Mouse (Mus musculus) ES-E14 (cell line): Measurements from ENCODE around the gene Krt80. TPM values are rescaled to one million over a fixed set of nuclear protein-coding genes. Genes with fewer than 3 reads are reported as not detected.

Source experiments
- DNase-seq: peaks from one replicate; pipeline ENCODE4 v3.0.0-alpha.2; 2013; ENCODE audit warnings: low read depth, low spot score
- H3K27ac ChIP-seq: 2 replicates; pipeline ENCODE4 v1.5.1; 2012; ENCODE audit warnings: low read depth, mild to moderate bottlenecking, low read length, moderate library complexity, mixed read lengths; ENCODE audit not compliant: poor library complexity, insufficient read depth, severe bottlenecking
- H3K36me3 ChIP-seq: 2 replicates; pipeline ENCODE4 v1.6.1; 2012; ENCODE audit warnings: mild to moderate bottlenecking, low read length, moderate library complexity, mixed read lengths; ENCODE audit not compliant: control insufficient read depth, poor library complexity, insufficient read depth, severe bottlenecking
- H3K4me1 ChIP-seq, 2 experiments: fragments of 150-350 bp in 1 of 2; sonication (generic) in 1 of 2; 2 replicates each; pipeline ENCODE4 v1.6.1; 2012; ENCODE audit warnings: low read length in 2 of 2, mild to moderate bottlenecking in 1 of 2, mixed read lengths in 1 of 2; ENCODE audit not compliant: control insufficient read depth in 2 of 2, insufficient read depth in 2 of 2, poor library complexity in 1 of 2
- H3K4me3 ChIP-seq, 2 experiments: fragments of 150-350 bp in 1 of 2; sonication (generic) in 1 of 2; 2 replicates each; pipeline ENCODE4 v1.5.1; 2012; ENCODE audit warnings: low read length in 2 of 2, low read depth in 1 of 2, mild to moderate bottlenecking in 1 of 2, mixed read lengths in 1 of 2; ENCODE audit not compliant: insufficient read depth in 1 of 2, poor library complexity in 1 of 2, severe bottlenecking in 1 of 2
- H3K9ac ChIP-seq: 2 replicates; pipeline ENCODE4 v1.6.1; 2012; ENCODE audit warnings: low read depth, mild to moderate bottlenecking, low read length, mixed read lengths; ENCODE audit not compliant: poor library complexity, insufficient read depth, severe bottlenecking
- H3K9me3 ChIP-seq: fragments of 150-350 bp; sonication (generic); 2 replicates; pipeline ENCODE4 v1.6.1; 2012; ENCODE audit warnings: low read depth, mild to moderate bottlenecking, low read length; ENCODE audit not compliant: control insufficient read depth, insufficient read depth
- CHD2 ChIP-seq: IDR thresholded peaks from 2 replicates; pipeline ENCODE4 v1.6.1; 2014; ENCODE audit warnings: mild to moderate bottlenecking, low read depth, low read length, inconsistent platforms
- HCFC1 ChIP-seq: IDR thresholded peaks from 2 replicates; pipeline ENCODE4 v1.6.1; 2012; ENCODE audit warnings: low read length, inconsistent platforms, borderline replicate concordance; ENCODE audit not compliant: insufficient read depth
- MAFK ChIP-seq: IDR thresholded peaks from 2 replicates; pipeline ENCODE4 v1.6.1; 2014; ENCODE audit warnings: mild to moderate bottlenecking, low read depth, low read length, inconsistent platforms; ENCODE audit not compliant: insufficient read depth
- ZC3H11A ChIP-seq: IDR thresholded peaks from 2 replicates; pipeline ENCODE4 v1.6.1; 2012; ENCODE audit warnings: low read depth, mild to moderate bottlenecking, inconsistent platforms, low read length, borderline replicate concordance
- ZNF384 ChIP-seq: IDR thresholded peaks from 2 replicates; pipeline ENCODE4 v1.6.1; 2012; ENCODE audit warnings: low read depth, low read length, inconsistent platforms
- in situ Hi-C, 2 experiments: fragments of 600-800 bp; cut with MboI; formaldehyde crosslinking; loops; one replicate each; pipeline ENCODE4 v1.15.1; 2025; ENCODE audit warnings: low sequenced_read_pairs in 2 of 2, inconsistent platforms in 1 of 2; ENCODE audit not compliant: unreplicated experiment in 2 of 2
- total RNA-seq: library from RNA; depleted of rRNA; stranded (reverse); fragments of 300-350 nt; gene quantifications from 2 replicates; pipeline ENCODE4 v1.2.3, GENCODE M21; 2012

Gene Krt80
- total RNA-seq, 1 experiment = 0.18 TPM

DNA sequence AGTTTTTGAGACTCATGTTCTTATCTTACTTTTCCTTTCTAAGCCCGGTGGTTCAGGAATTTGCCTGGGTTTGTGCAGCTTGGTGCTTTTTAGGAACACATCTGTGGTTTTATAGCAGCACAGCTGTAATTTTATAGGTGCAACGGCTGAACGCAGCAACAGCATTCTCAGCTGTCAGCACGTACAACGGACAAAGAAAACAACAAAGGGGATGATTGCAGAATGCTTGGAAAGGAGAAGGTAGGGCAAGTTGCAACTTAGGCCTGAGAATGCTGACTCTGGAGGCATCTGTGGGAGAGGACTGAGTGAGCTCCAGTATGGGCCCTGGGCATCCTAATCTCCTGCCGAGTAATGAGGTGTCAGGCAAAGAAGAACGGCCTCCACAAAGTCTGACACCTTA is 26.5 kb upstream of the Krt80 start:
- Histone ChIP-seq H3K4me3 (no peak overlapping the region), H3K36me3 (no peaks in the 10 kb centered on the region), H3K4me1 (no peaks in the 10 kb centered on the region), H3K27ac (no peak overlapping the region), H3K9me3 (no peaks in the 10 kb centered on the region), H3K9ac (no peak overlapping the region)
- DNase-seq = no peak
- in situ Hi-C loops = no loop called here
- no peak for TF ChIP-seq ZC3H11A
- no peak for TF ChIP-seq MAFK
- TF ChIP-seq ZNF384 = no peak
- no peak for TF ChIP-seq CHD2
- TF ChIP-seq HCFC1 = no peak

DNA sequence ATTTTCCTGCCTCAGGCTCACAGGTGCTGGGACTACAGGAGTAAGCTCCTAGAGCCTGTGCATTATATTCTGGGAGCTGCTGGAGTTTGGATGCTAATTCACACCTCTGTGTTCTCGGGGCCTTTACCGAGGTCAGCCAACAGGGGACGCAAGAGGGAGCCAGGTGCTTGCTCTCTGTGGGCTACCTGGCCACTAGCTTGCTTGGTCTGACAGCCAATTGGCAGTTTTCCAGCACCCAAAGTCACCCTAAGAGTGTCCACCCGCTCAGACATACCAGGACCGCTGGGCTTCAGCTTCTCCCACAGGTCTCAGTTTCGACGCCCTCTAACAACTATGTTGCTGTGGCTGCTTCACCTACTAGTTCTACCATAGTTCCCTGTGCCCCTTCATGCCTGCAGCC is 24.9 kb upstream of the Krt80 start:
- Histone ChIP-seq H3K4me3 (no peak overlapping the region), H3K4me1 (no peaks in the 10 kb centered on the region), H3K9me3 (no peaks in the 10 kb centered on the region), H3K27ac (no peak overlapping the region), H3K9ac (no peak overlapping the region), H3K36me3 (no peaks in the 10 kb centered on the region)
- no peak for DNase-seq
- in situ Hi-C loops = no loop called here
- no peak for TF ChIP-seq HCFC1

DNA sequence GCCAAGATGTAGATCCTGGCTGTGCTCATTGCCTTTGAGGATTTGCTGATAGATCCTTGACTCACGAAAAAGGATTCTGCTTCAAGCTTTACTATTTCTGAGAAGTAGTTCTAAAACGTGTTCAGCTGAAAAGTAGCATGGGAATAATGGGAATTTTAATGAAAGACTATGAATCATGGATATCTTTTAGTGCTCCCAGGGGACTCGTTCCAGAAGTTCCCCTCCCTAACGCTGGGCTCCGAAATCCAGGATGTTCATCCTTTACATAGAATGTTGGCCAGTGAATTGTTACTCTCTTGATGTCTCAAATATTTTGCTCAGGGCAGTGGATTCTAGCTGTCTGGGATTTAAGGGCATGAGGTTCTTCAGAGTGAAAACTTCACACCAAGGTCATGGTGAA is 22.3 kb upstream of the Krt80 start:
- no peaks in the 10 kb centered on the region for H3K9me3 ChIP-seq
- DNase-seq = no peak
- no peaks in the 10 kb centered on the region for H3K36me3 ChIP-seq
- H3K4me3 ChIP-seq = no peak overlapping the region
- no peak overlapping the region for H3K27ac ChIP-seq
- H3K9ac ChIP-seq = no peak overlapping the region
- in situ Hi-C loops = no loop called here
- peaks cover 0 to 6% of the 10 kb centered on the region in 2 experiments; a peak in 1 of 4 replicates for H3K4me1 ChIP-seq
- TF ChIP-seq HCFC1 (no peak), CHD2 (no peak), ZNF384 (no peak), ZC3H11A (no peak), MAFK (no peak)

DNA sequence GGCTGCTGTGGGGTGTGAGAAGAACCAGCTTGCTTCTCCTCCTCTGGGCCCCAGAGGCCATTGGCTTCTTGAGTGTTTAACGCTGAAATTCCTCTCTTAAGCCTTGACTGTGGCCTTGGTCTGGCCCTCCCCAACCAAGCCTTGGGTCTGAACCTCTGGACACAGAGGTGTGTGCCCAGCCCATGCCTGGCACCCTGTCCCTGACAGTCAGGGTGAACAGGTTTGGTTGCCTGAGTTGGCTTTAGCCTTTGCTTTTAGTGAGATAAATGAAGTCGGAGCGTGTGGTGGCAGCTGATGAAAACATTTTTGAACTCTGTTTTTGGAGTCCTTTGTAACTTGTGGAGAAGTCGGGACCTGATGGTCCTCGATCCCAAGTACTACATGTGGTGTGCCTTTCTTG is 20.2 kb upstream of the Krt80 start:
- H3K4me1 ChIP-seq = peaks cover 0 to 6% of the 10 kb centered on the region in 2 experiments; a peak in 1 of 4 replicates
- no peaks in the 10 kb centered on the region for H3K36me3 ChIP-seq
- H3K27ac ChIP-seq = no peak overlapping the region
- no peak overlapping the region for H3K9ac ChIP-seq
- H3K9me3 ChIP-seq = no peaks in the 10 kb centered on the region
- H3K4me3 ChIP-seq = no peak overlapping the region
- no peak for DNase-seq
- TF ChIP-seq HCFC1 (no peak), CHD2 (no peak), ZNF384 (no peak), ZC3H11A (no peak), MAFK (no peak)
- in situ Hi-C loops = no loop called here

DNA sequence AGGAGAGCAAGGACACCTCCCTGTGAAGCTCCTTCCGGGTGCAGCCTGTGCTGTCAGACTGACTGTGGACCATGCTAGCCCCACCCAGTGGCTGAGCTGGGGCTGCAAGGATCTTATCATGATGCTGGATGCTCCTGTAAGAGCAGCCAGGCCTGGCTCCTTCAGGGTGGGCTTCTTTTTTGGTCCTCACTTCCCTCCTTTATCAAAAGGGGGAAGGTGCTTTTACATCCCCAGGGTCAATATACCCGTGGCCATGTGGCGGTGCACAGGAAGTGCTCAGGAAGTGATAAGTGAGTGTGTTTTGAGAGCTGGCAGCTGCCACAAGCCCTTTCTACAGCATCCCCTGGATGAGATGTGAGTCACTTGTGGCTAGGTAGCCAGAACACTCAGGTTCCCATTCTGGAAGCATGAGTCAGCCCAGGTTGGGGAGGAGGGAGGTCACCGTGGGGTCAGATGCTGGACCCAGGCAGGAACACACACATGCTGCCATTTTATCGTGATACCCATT is 18.1 kb upstream of the Krt80 start:
- TF ChIP-seq ZC3H11A = no peak
- TF ChIP-seq MAFK = no peak
- TF ChIP-seq CHD2 = no peak
- TF ChIP-seq HCFC1 = no peak
- TF ChIP-seq ZNF384 = no peak
- in situ Hi-C loops = no loop called here
- H3K36me3 ChIP-seq = no peaks in the 10 kb centered on the region
- no peak overlapping the region for H3K4me3 ChIP-seq
- no peak overlapping the region for H3K9ac ChIP-seq
- H3K27ac ChIP-seq = no peak overlapping the region
- H3K9me3 ChIP-seq = no peaks in the 10 kb centered on the region
- peaks cover 0 to 6% of the 10 kb centered on the region in 2 experiments; a peak in 1 of 4 replicates for H3K4me1 ChIP-seq
- no peak for DNase-seq
